In genomic region chr16:35164361-35165224, GRCm38 (mm10) we compare ENCODE assay signal across 9 mouse cellular contexts. TPM values are rescaled to one million over a fixed set of nuclear protein-coding genes. Genes with fewer than 3 reads are reported as not detected.
DNase-seq lines count a peak whose midpoint lies in the region; ATAC-seq and TF ChIP-seq lines count a peak whose summit lies in the region.
"Had no signal": no experiment of that assay in that cellular context is flagged by ENCODE, and none has a peak within 500 bp of the region (broad histone marks: within the 10 kb centered on the region; RNA-seq: fewer than 3 reads in every experiment).

No protein-coding gene starts in this region.

- no peak for DNase-seq in layer of hippocampus, adult 2 months (ENCODE audit: low spot score in 2 of 2)
- DNase-seq in layer of hippocampus, adult 9-10 months (ENCODE audit: low spot score) = no peak
- peak; percentile 54 to 84 for DNase-seq in left cerebral cortex, postnatal 25 days (ENCODE audit: low spot score in 2 of 2)
- peak; percentile 95 for DNase-seq in retina, postnatal 1 day
- DNase-seq in cerebellum, adult 9-10 months = no peak
- no peak for DNase-seq in urinary bladder, postnatal 10 days (ENCODE audit: low spot score)
- DNase-seq in ovary, postnatal 36 days (ENCODE audit: low spot score) = no peak
- DNase-seq: cerebellum, adult 11 months had no signal

- peaks cover 47% of the 10 kb centered on the region for H3K4me1 ChIP-seq in embryonic facial prominence, embryonic 13.5 days

- no peak overlapping the region for H3K9ac ChIP-seq in embryonic facial prominence, embryonic 13.5 days

- TF ChIP-seq CTCF in layer of hippocampus, adult 2 months (conservative IDR thresholded peaks at IDR 0.05) = no peak

- H3K4me3 ChIP-seq in layer of hippocampus, adult 2 months = peak overlapping the region; percentile 8; the same call in 1 of the 2 replicates
- H3K4me3 ChIP-seq in embryonic facial prominence, embryonic 13.5 days = no peak overlapping the region

- WGBS in embryonic facial prominence, embryonic 13.5 days = 25% methylated on average over 19 of the region's 19 CpGs

- H3K36me3 ChIP-seq in embryonic facial prominence, embryonic 13.5 days = no peaks in the 10 kb centered on the region; the same call in 1 of the 2 replicates

- H3K27me3 ChIP-seq in embryonic facial prominence, embryonic 13.5 days = peaks cover 4% of the 10 kb centered on the region; the same call in 1 of the 2 replicates

- H3K9me3 ChIP-seq in embryonic facial prominence, embryonic 13.5 days = no peaks in the 10 kb centered on the region

- H3K27ac ChIP-seq in layer of hippocampus, adult 2 months = peak overlapping the region; percentile 80
- H3K27ac ChIP-seq in embryonic facial prominence, embryonic 13.5 days = peak overlapping the region; percentile 16; the same call in 1 of the 2 replicates

- peak overlapping the region; percentile 42 for H3K4me2 ChIP-seq in embryonic facial prominence, embryonic 13.5 days

- intact Hi-C loops in left cerebral cortex, postnatal 25 days (cut with DNase I) = no loop called here

- ATAC-seq in embryonic facial prominence, embryonic 13.5 days (ENCODE audit: insufficient number of reproducible peaks, insufficient read depth, low FRiP score, low TSS enrichment, low read depth) = no peak

RNA-seq across cellular contexts. Expression of gene Adcy5, which starts 9.9 kb away (rescaled TPM):
- total RNA-seq in layer of hippocampus, adult 2 months (2021) = 10 to 100 TPM; 74.3 to 76.8 TPM
- 3.0 and 3.9 TPM in 2 replicates for polyA plus RNA-seq in embryonic facial prominence, embryonic 13.5 days (2015; fragmentation: Nextera tagmentation; extraction: Ambion mirVana)
- total RNA-seq in left cerebral cortex, postnatal 25 days (2021) = 100 to 1,000 TPM in 1 of 2 experiments, 10 to 100 TPM in 1; 96.4 to 179 TPM

Comparison
In these comparisons a context has a peak if more than half of its experiments do, and no peak if none do; other contexts are left out.
1. DNase-seq: peak in left cerebral cortex, postnatal 25 days (2 of 2) and retina, postnatal 1 day (single experiment); none in layer of hippocampus, adult 2 months (0 of 2), layer of hippocampus, adult 9-10 months (single experiment), cerebellum, adult 9-10 months (single experiment), urinary bladder, postnatal 10 days (single experiment) and ovary, postnatal 36 days (single experiment).